Mouse (Mus musculus): ENCODE results near the gene Fgf12. TPM values are rescaled to one million over a fixed set of nuclear protein-coding genes. Genes with fewer than 3 reads are reported as not detected.

The Fgf12 gene
- polyA plus RNA-seq, 1 experiment from 2014 or later, result 0.43 TPM

DNA sequence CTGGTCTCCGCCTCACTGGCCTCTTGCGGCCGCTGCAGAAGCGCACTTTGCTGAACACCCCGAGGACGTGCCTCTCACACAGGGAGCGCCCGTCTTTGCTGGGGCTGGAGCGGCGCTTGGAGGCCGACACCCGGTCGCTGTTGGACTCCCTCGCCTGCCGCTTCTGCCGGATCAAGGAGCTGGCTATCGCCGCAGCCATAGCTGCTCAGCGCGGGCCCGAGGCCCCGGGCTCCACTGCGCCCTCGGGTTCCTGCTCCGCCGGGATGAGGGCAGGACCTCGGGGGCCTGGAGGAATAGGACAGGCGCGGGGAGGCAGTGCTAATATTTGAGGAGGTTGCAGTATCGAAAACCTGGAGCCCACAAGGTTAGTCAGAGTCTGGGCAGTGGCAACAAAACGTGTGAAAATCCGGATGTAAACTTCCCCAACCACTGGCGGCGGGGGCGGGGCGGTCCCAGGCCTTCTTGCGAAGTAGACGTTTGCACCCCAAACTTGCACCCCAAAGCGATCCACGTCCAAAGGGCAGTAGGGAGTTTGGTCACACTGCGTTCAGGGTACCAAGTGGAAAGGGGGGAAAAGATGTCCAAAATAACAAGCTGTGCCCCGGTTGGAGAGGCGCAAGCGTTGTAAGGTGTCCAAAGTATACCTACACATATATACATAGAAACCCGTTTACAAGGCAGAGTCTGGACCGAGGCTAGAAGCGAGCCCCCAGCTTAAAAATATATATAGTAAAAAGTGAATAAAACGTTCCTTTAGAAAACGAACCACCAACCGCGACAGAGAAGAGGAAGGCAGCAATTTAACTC is 307.7 kb downstream of the Fgf12 start:
- under 1% methylated on average over 51 of the region's 51 CpGs for WGBS
- H3K27me3 ChIP-seq (ENCODE audit: low read depth, poor library complexity, severe bottlenecking), result peaks cover 78% of the 10 kb centered on the region
- H3K27ac ChIP-seq, result no peak overlapping the region
- peak overlapping the region; percentile 74 for H3K4me3 ChIP-seq
- DNase-seq (ENCODE audit: low spot score), result peak; percentile 66
- H3K9me3 ChIP-seq (replicated peaks), result no peaks in the 10 kb centered on the region
- H3K36me3 ChIP-seq, result no peaks in the 10 kb centered on the region
- H3K4me1 ChIP-seq, result peaks cover 27% of the 10 kb centered on the region

- Histone ChIP-seq H3K27me3 (ENCODE audit: low read depth, poor library complexity, severe bottlenecking) (no peaks in the 10 kb centered on the region), H3K27ac (no peak overlapping the region), H3K9me3 (replicated peaks) (no peaks in the 10 kb centered on the region), H3K4me1 (no peaks in the 10 kb centered on the region), H3K36me3 (no peaks in the 10 kb centered on the region), H3K4me3 (no peak overlapping the region)
- DNase-seq (ENCODE audit: low spot score), result no peak
- WGBS, result 90% methylated on average over 1 of the region's 1 CpGs
Observed at GRCm38 (mm10) chr16:28421617-28422016, 331.3 kb downstream of the Fgf12 start.

DNA sequence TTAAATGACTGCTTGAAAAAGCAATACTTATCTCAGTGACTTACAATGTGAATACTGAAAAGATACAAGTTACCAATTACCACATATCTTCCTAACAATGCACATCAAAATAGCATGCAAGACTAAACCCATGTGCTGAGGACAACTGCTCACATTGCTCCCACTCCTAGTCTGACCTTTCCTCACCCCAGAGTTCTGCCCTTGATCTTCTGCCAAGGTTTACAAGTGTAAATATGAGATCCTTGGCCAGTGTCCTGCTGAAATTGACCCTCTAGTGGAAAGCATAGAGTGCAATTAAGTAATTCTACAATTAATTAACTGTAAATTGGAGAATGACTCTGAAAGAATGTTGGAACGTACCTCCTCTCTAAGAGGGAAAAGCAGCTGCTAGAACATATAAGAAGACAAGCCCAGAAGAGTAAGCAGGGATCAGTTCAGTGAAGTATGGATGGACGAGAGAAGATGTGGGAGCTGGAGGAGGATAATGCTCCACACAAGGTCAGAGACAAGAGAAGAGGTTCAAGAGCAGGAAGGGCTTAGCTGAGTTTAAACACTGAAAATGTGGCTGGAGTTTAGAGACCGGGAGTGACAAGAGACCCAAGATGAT is 333.1 kb downstream of the Fgf12 start:
- DNase-seq (ENCODE audit: low spot score), result no peak
- H3K4me1 ChIP-seq, result no peaks in the 10 kb centered on the region
- H3K9me3 ChIP-seq (replicated peaks), result no peaks in the 10 kb centered on the region
- H3K36me3 ChIP-seq, result no peaks in the 10 kb centered on the region
- no peak overlapping the region for H3K27ac ChIP-seq
- no peaks in the 10 kb centered on the region for H3K27me3 ChIP-seq (ENCODE audit: low read depth, poor library complexity, severe bottlenecking)
- no peak overlapping the region for H3K4me3 ChIP-seq
- WGBS, result 88% methylated on average over 3 of the region's 3 CpGs

GRCm38 (mm10) chr16:28411210-28411817 is 341.6 kb downstream of the Fgf12 start:
- H3K4me1 ChIP-seq, result no peaks in the 10 kb centered on the region
- no peak overlapping the region for H3K27ac ChIP-seq
- H3K4me3 ChIP-seq, result no peak overlapping the region
- WGBS, result 83% methylated on average over 5 of the region's 5 CpGs
- DNase-seq (ENCODE audit: low spot score), result no peak
- no peaks in the 10 kb centered on the region for H3K36me3 ChIP-seq
- H3K27me3 ChIP-seq (ENCODE audit: low read depth, poor library complexity, severe bottlenecking), result no peaks in the 10 kb centered on the region
- H3K9me3 ChIP-seq (replicated peaks), result no peaks in the 10 kb centered on the region

GRCm38 (mm10) chr16:28408294-28408693 is 344.6 kb downstream of the Fgf12 start:
- 86% methylated on average over 7 of the region's 7 CpGs for WGBS
- DNase-seq (ENCODE audit: low spot score), result no peak

DNA sequence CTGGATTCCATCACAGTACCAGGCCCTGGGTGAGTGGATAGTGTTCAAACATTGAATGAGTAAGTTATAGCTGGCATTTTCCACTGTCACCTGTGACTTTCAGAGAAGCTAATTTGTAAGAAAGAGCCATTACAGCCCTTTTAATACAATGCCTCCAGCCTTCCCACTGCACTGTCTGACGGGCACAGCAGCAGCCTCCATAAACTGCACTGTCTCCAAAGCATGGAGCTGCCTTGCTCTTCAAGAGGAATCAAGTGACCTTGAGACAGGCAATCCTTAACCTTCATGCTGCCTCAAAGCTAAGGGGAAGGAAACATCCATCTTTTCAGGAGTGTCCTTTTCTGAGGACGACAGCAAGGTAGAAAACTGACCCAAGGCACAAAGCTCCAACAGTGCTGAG is 345.0 kb downstream of the Fgf12 start:
- H3K4me1 ChIP-seq, result no peaks in the 10 kb centered on the region
- no peaks in the 10 kb centered on the region for H3K27me3 ChIP-seq (ENCODE audit: low read depth, poor library complexity, severe bottlenecking)
- WGBS, result 70% methylated on average over 2 of the region's 2 CpGs
- H3K36me3 ChIP-seq, result no peaks in the 10 kb centered on the region
- DNase-seq (ENCODE audit: low spot score), result no peak
- H3K9me3 ChIP-seq (replicated peaks), result no peaks in the 10 kb centered on the region
- H3K27ac ChIP-seq, result no peak overlapping the region
- H3K4me3 ChIP-seq, result no peak overlapping the region

More at GRCm38 (mm10) chr16:28408294-28408693, 344.6 kb downstream of the Fgf12 start:
- no peaks in the 10 kb centered on the region for H3K36me3 ChIP-seq
- no peaks in the 10 kb centered on the region for H3K9me3 ChIP-seq (replicated peaks)
- no peaks in the 10 kb centered on the region for H3K27me3 ChIP-seq (ENCODE audit: low read depth, poor library complexity, severe bottlenecking)
- no peaks in the 10 kb centered on the region for H3K4me1 ChIP-seq
- H3K27ac ChIP-seq, result no peak overlapping the region
- no peak overlapping the region for H3K4me3 ChIP-seq

GRCm38 (mm10) chr16:28404156-28404555 is 348.7 kb downstream of the Fgf12 start:
- Histone ChIP-seq H3K27me3 (ENCODE audit: low read depth, poor library complexity, severe bottlenecking) (no peaks in the 10 kb centered on the region), H3K27ac (no peak overlapping the region), H3K36me3 (no peaks in the 10 kb centered on the region), H3K4me1 (no peaks in the 10 kb centered on the region), H3K4me3 (no peak overlapping the region), H3K9me3 (replicated peaks) (no peaks in the 10 kb centered on the region)
- no peak for DNase-seq (ENCODE audit: low spot score)
- WGBS, result 90% methylated on average over 1 of the region's 1 CpGs

DNA sequence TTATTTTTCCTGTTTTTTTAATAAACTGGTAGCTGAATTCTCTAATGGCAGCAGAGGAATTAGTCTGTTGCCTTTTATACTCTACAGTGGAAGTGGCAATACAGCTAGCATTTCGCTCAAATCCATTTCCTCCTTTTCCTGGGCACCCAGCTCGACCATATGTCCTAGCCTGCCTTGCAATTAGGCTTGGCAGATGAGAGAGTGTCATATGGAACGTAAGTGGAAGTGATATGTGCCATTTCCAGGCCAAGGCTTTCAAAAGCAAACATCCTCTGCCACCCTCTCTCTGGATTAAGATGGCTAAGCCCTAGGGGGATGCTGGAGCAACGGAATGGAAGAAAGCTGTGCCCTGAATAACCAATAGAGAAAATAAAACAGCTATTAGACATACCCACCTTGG is 350.2 kb downstream of the Fgf12 start:
- 75% methylated on average over 4 of the region's 4 CpGs for WGBS

DNA sequence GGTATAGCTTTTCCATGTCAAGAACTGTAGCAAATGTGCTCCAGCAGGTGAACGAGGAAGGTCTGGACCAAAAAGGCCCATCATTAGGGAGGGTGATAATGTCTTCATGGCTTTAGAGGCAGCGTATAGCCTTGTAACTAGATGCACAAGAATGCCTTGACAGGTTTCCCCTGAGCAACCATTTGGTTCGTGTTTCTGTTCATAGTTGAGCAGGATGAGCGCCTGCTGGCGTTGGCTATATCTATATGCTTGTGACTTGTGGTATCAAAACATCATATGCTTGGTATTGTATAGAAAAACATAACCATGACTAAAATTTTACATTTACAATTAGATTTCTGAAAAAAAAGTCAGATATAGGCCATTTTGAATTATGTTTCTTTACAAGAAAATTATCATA is 361.6 kb downstream of the Fgf12 start:
- Histone ChIP-seq H3K27ac (no peak overlapping the region), H3K27me3 (ENCODE audit: low read depth, poor library complexity, severe bottlenecking) (no peaks in the 10 kb centered on the region), H3K4me1 (no peaks in the 10 kb centered on the region), H3K9me3 (replicated peaks) (no peaks in the 10 kb centered on the region), H3K4me3 (no peak overlapping the region), H3K36me3 (no peaks in the 10 kb centered on the region)
- DNase-seq (ENCODE audit: low spot score), result no peak
- WGBS, result 89% methylated on average over 5 of the region's 5 CpGs

More for the DNA sequence above, 350.2 kb downstream of the Fgf12 start:
- Histone ChIP-seq H3K9me3 (replicated peaks) (no peaks in the 10 kb centered on the region), H3K4me1 (no peaks in the 10 kb centered on the region), H3K27ac (no peak overlapping the region), H3K4me3 (no peak overlapping the region), H3K27me3 (ENCODE audit: low read depth, poor library complexity, severe bottlenecking) (no peaks in the 10 kb centered on the region), H3K36me3 (no peaks in the 10 kb centered on the region)
- DNase-seq (ENCODE audit: low spot score), result no peak

DNA sequence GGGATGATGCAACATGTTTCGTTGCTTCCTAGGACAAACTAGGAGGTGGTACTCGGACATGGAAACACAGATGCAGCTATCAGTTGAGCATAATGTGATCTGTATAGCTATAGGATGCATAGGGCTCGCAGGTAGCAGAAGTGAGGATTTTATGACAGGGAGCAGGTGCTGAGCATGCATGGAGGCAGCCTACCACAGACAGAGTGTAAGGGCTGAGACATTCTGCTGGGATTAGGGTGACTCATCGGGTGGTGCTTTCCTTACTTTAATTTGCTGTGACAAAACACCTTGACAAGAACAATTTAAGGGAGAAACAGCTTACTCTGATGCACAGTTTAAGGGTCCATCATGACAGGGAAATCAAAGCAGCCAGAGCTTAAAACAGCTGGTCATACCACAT is 363.8 kb downstream of the Fgf12 start:
- H3K4me1 ChIP-seq, result no peaks in the 10 kb centered on the region
- no peak for DNase-seq (ENCODE audit: low spot score)
- WGBS, result 89% methylated on average over 4 of the region's 4 CpGs
- H3K9me3 ChIP-seq (replicated peaks), result no peaks in the 10 kb centered on the region
- no peaks in the 10 kb centered on the region for H3K27me3 ChIP-seq (ENCODE audit: low read depth, poor library complexity, severe bottlenecking)
- no peaks in the 10 kb centered on the region for H3K36me3 ChIP-seq
- H3K4me3 ChIP-seq, result no peak overlapping the region
- H3K27ac ChIP-seq, result no peak overlapping the region

DNA sequence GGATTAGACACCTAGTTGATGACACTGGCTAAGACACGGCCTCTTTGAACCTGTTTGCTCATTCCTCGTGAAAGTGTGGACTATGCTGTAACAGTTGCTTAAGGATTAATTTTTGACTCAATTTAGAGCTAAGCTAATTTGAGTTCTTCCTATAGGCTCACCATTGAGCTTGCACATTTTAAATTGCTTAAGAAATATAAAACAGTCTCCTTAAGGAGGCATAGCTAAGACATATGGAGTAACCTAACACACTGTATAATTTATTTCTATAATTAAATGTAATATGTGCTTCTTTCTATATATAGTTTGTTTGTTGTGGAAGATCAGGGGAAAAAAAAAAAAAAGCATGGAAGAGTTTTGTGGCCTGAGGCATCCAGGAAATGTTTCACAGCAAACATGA is 378.1 kb downstream of the Fgf12 start:
- WGBS, result 82% methylated on average over 2 of the region's 2 CpGs
- no peak overlapping the region for H3K4me3 ChIP-seq
- no peaks in the 10 kb centered on the region for H3K36me3 ChIP-seq
- H3K27me3 ChIP-seq (ENCODE audit: low read depth, poor library complexity, severe bottlenecking), result no peaks in the 10 kb centered on the region
- H3K9me3 ChIP-seq (replicated peaks), result no peaks in the 10 kb centered on the region
- DNase-seq (ENCODE audit: low spot score), result no peak
- H3K4me1 ChIP-seq, result no peaks in the 10 kb centered on the region
- H3K27ac ChIP-seq, result no peak overlapping the region

- DNase-seq (ENCODE audit: low spot score), result no peak
- H3K4me3 ChIP-seq, result no peak overlapping the region
- no peaks in the 10 kb centered on the region for H3K4me1 ChIP-seq
- no peaks in the 10 kb centered on the region for H3K9me3 ChIP-seq (replicated peaks)
- no peaks in the 10 kb centered on the region for H3K27me3 ChIP-seq (ENCODE audit: low read depth, poor library complexity, severe bottlenecking)
- no peak overlapping the region for H3K27ac ChIP-seq
- H3K36me3 ChIP-seq, result no peaks in the 10 kb centered on the region
Observed at GRCm38 (mm10) chr16:28373311-28373710, 379.6 kb downstream of the Fgf12 start.

GRCm38 (mm10) chr16:28350624-28351023 is 402.2 kb downstream of the Fgf12 start:
- H3K36me3 ChIP-seq, result no peaks in the 10 kb centered on the region
- no peak overlapping the region for H3K27ac ChIP-seq
- no peak for DNase-seq (ENCODE audit: low spot score)
- H3K9me3 ChIP-seq (replicated peaks), result no peaks in the 10 kb centered on the region
- WGBS, result 75% methylated on average over 2 of the region's 2 CpGs
- H3K4me1 ChIP-seq, result no peaks in the 10 kb centered on the region
- no peak overlapping the region for H3K4me3 ChIP-seq
- no peaks in the 10 kb centered on the region for H3K27me3 ChIP-seq (ENCODE audit: low read depth, poor library complexity, severe bottlenecking)
